Mouse (Mus musculus): ENCODE measurements around the gene Ndufb7.

Gene Ndufb7

GRCm38 (mm10) chr8:83576516-83576895 lies 10.0 kb downstream of the Ndufb7 start:
- DNase-seq (ENCODE audit: low read depth), result no peak

GRCm38 (mm10) chr8:83576921-83577320 lies 10.4 kb downstream of the Ndufb7 start:
- no peak for DNase-seq (ENCODE audit: low read depth)

GRCm38 (mm10) chr8:83577384-83577791 lies 10.9 kb downstream of the Ndufb7 start:
- DNase-seq (ENCODE audit: low read depth), result no peak

- DNase-seq (ENCODE audit: low read depth), result no peak
Observed at GRCm38 (mm10) chr8:83578131-83579055, 11.9 kb downstream of the Ndufb7 start.

- no peak for DNase-seq (ENCODE audit: low read depth)
Observed at GRCm38 (mm10) chr8:83579676-83580075, 13.2 kb downstream of the Ndufb7 start.

- no peak for DNase-seq (ENCODE audit: low read depth)
Observed at GRCm38 (mm10) chr8:83580826-83581225, 14.4 kb downstream of the Ndufb7 start.

GRCm38 (mm10) chr8:83582226-83582625 lies 15.8 kb downstream of the Ndufb7 start:
- DNase-seq (ENCODE audit: low read depth), result no peak

- DNase-seq (ENCODE audit: low read depth), result no peak
Observed at GRCm38 (mm10) chr8:83583236-83583635, 16.8 kb downstream of the Ndufb7 start.

- DNase-seq (ENCODE audit: low read depth), result no peak
Observed at GRCm38 (mm10) chr8:83584771-83585170, 18.3 kb downstream of the Ndufb7 start.

- no peak for DNase-seq (ENCODE audit: low read depth)
Observed at GRCm38 (mm10) chr8:83585333-83585732, 18.9 kb downstream of the Ndufb7 start.

GRCm38 (mm10) chr8:83587644-83588043 lies 21.2 kb downstream of the Ndufb7 start:
- DNase-seq (ENCODE audit: low read depth), result no peak

GRCm38 (mm10) chr8:83588886-83589285 lies 22.4 kb downstream of the Ndufb7 start:
- no peak for DNase-seq (ENCODE audit: low read depth)

GRCm38 (mm10) chr8:83590488-83591023 lies 24.1 kb downstream of the Ndufb7 start:
- peak; percentile 48 for DNase-seq (ENCODE audit: low read depth)

GRCm38 (mm10) chr8:83592682-83593081 lies 26.2 kb downstream of the Ndufb7 start:
- no peak for DNase-seq (ENCODE audit: low read depth)

GRCm38 (mm10) chr8:83593325-83594166 lies 27.1 kb downstream of the Ndufb7 start:
- peak; percentile 70 for DNase-seq (ENCODE audit: low read depth)

GRCm38 (mm10) chr8:83594167-83595049 lies 27.9 kb downstream of the Ndufb7 start:
- DNase-seq (ENCODE audit: low read depth), result peak; percentile 98

GRCm38 (mm10) chr8:83595050-83595345 lies 28.5 kb downstream of the Ndufb7 start:
- DNase-seq (ENCODE audit: low read depth), result peak; percentile 32

GRCm38 (mm10) chr8:83596369-83596768 lies 29.9 kb downstream of the Ndufb7 start:
- peak; percentile 67 for DNase-seq (ENCODE audit: low read depth)

GRCm38 (mm10) chr8:83598146-83598545 lies 31.7 kb downstream of the Ndufb7 start:
- no peak for DNase-seq (ENCODE audit: low read depth)

- no peak for DNase-seq (ENCODE audit: low read depth)
Observed at GRCm38 (mm10) chr8:83599814-83600213, 33.3 kb downstream of the Ndufb7 start.

- DNase-seq (ENCODE audit: low read depth), result no peak
Observed at GRCm38 (mm10) chr8:83602650-83603029, 36.2 kb downstream of the Ndufb7 start.

All from naive thymus-derived CD4-positive, alpha-beta T cell, adult 2 months (primary cell).